In the genomic region with DNA sequence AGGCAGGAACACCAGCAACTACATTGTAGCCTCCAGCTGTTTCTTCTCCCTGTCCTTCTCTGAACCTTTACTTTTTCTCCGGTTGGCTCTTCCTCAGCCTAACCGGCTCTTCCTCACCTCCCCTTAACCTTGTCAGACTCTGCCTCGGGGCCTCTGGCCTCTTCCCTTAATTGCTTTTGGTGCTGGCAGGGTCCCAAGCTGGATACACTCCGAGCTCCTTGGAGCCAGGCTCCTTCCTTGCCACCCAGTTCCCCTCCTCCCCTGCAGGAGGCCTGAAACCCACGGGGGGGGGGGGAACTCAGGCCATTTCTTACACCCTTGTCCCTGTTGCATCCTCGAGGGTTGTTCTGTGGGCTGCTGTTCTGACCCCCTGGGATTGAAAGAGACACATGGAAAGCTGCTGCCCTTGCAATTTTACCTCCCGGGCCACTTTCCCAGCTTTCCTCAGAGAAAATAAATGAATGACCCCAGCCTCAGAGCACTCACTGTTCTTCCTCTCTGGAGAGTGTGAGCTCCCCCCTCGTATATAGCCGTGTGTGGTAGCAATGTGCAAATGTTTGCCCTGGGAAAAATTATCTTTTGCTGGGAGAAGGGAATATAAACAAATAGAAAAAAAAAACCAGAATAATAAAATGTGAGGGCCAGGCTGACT, we compare ENCODE assay signal across 9 mouse cellular contexts. TPM values are rescaled to one million over a fixed set of nuclear protein-coding genes. Genes with fewer than 3 reads are reported as not detected.
DNase-seq lines count a peak whose midpoint lies in the region; ATAC-seq lines count a peak whose summit lies in the region.
"Had no signal": no experiment of that assay in that cellular context is flagged by ENCODE, and none has a peak within 500 bp of the region (broad histone marks: within the 10 kb centered on the region; RNA-seq: fewer than 3 reads in every experiment).

No protein-coding gene starts in this region.

- peak overlapping the region; percentile 98 for H3K9ac ChIP-seq in hindbrain, embryonic 14.5 days

- peak overlapping the region; percentile 86 for H3K4me3 ChIP-seq in hindbrain, embryonic 14.5 days (replicated peaks; ENCODE audit: low read length)
- H3K4me3 ChIP-seq in midbrain, embryonic 10.5 days, result peak overlapping the region; percentile 76

- H3K9me3 ChIP-seq in hindbrain, embryonic 14.5 days (ENCODE audit: control insufficient read depth, low read length), result no peaks in the 10 kb centered on the region
- H3K9me3 ChIP-seq in midbrain, embryonic 10.5 days (replicated peaks), result no peaks in the 10 kb centered on the region

- peak; percentile 60 to 66 for DNase-seq in cerebellum, postnatal 10 days
- DNase-seq in cerebellum, adult 18-20 months, result no peak
- peak; percentile 63 for DNase-seq in adrenal gland, postnatal 14 days
- DNase-seq in hindbrain, embryonic 14.5 days (ENCODE audit: low spot score), result peak; percentile 42
- DNase-seq in midbrain, embryonic 10.5 days (ENCODE audit: low spot score), result no peak
- DNase-seq in layer of hippocampus, adult 11-12 months (ENCODE audit: low spot score), result no peak
- DNase-seq in thymus, postnatal 4 days, result no peak
- no peak for DNase-seq in gastrocnemius, postnatal 4 days (ENCODE audit: low spot score in 2 of 2)

- WGBS in hindbrain, embryonic 14.5 days, result 1% methylated on average over 9 of the region's 9 CpGs
- WGBS in midbrain, embryonic 10.5 days, result 7% methylated on average over 9 of the region's 9 CpGs

- no peaks in the 10 kb centered on the region for H3K27me3 ChIP-seq in hindbrain, embryonic 14.5 days (ENCODE audit: control insufficient read depth, insufficient read depth, low read length)
- H3K27me3 ChIP-seq in midbrain, embryonic 10.5 days (ENCODE audit: low read depth, poor library complexity, severe bottlenecking), result peaks cover 83% of the 10 kb centered on the region

- H3K36me3 ChIP-seq in hindbrain, embryonic 14.5 days (replicated peaks; ENCODE audit: control insufficient read depth, insufficient read depth), result no peaks in the 10 kb centered on the region; the same call in none of the 2 replicates
- H3K36me3 ChIP-seq in midbrain, embryonic 10.5 days, result peaks cover 6% of the 10 kb centered on the region; the same call in 1 of the 2 replicates

- H3K27ac ChIP-seq in hindbrain, embryonic 14.5 days, result peak overlapping the region; percentile 98
- peak overlapping the region; percentile 96 for H3K27ac ChIP-seq in midbrain, embryonic 10.5 days (replicated peaks)

- H3K4me2 ChIP-seq in hindbrain, embryonic 14.5 days (replicated peaks), result peak overlapping the region; percentile 79

- ATAC-seq in hindbrain, embryonic 14.5 days (ENCODE audit: low FRiP score), result no peak
- ATAC-seq: activated CD4-positive, CD25-positive, alpha-beta regulatory T cell, adult 4 months had no signal

- peaks cover 40% of the 10 kb centered on the region for H3K4me1 ChIP-seq in hindbrain, embryonic 14.5 days (replicated peaks; ENCODE audit: control insufficient read depth, insufficient read depth, low read length)
- H3K4me1 ChIP-seq in midbrain, embryonic 10.5 days, result peaks cover 74% of the 10 kb centered on the region

RNA-seq across cellular contexts. Expression of gene Cacng4, which starts 1.2 kb away (rescaled TPM):
- 2.2 and 2.7 TPM in 2 replicates for total RNA-seq in adrenal gland, postnatal 14 days (2021)
- polyA plus RNA-seq in hindbrain, embryonic 14.5 days (2014; fragmentation: Nextera tagmentation; extraction: Ambion mirVana), result 58.2 and 63.1 TPM in 2 replicates
- 8.9 and 14.3 TPM in 2 replicates for polyA plus RNA-seq in midbrain, embryonic 10.5 days (2016; fragmentation: Nextera tagmentation; extraction: Ambion mirVana)
- total RNA-seq in gastrocnemius, postnatal 4 days (2021), result 1 to 10 TPM in 1 of 2 experiments, under 1 TPM in 1; 0.96 to 1.2 TPM
- polyA plus RNA-seq: activated CD4-positive, CD25-positive, alpha-beta regulatory T cell, adult 4 months had no signal

Comparison
In these comparisons a context has a peak if more than half of its experiments do, and no peak if none do; other contexts are left out.
1. DNase-seq: peak in cerebellum, postnatal 10 days (2 of 2), adrenal gland, postnatal 14 days (single experiment) and hindbrain, embryonic 14.5 days (single experiment); none in cerebellum, adult 18-20 months (0 of 2), midbrain, embryonic 10.5 days (single experiment), layer of hippocampus, adult 11-12 months (single experiment), thymus, postnatal 4 days (single experiment) and gastrocnemius, postnatal 4 days (0 of 2).